ENCODE assay signal across 16 mouse cellular contexts in the genomic region with DNA sequence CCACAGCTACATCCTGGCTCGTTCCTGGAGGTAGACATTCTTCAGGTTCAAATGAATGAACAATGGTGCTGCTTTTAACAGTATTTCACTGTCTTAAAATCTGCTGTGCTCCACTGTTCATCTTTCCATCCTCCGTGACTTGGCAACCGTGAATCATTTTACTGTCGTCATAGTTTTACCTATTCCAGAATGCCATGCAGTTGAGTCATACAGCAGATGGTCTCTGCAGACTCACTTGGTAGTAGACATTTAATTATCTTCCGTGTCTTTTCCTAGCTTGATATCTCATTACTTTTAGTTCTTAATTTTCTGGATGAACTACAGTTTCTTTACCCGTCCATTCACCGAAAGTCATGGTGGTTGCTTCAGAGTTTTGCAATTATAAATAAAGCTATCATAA.
A peak's percentile ranks its signal among the peaks of the same experiment; 100 is the strongest.
DNase-seq lines count a peak whose midpoint lies in the region; ATAC-seq lines count a peak whose summit lies in the region.
"Had no signal": no experiment of that assay in that cellular context is flagged by ENCODE, and none has a peak within 500 bp of the region (broad histone marks: within the 10 kb centered on the region; RNA-seq: fewer than 3 reads in every experiment).

No protein-coding gene starts in this region.

- peak; percentile 57 for ATAC-seq in cerebellum, adult (ENCODE audit: insufficient number of reproducible peaks, low FRiP score, low TSS enrichment)
- ATAC-seq: forebrain, embryonic 16.5 days; hindbrain, postnatal 0 days; liver, postnatal 0 days had no signal

- DNase-seq in cerebellum, adult 9-11 months = no peak
- DNase-seq in layer of hippocampus, adult 11-12 months (ENCODE audit: low spot score) = peak; percentile 26
- DNase-seq in layer of hippocampus, postnatal 10 days (ENCODE audit: low spot score in 2 of 2) = no peak
- DNase-seq in brain, adult 2 months (ENCODE audit: low read depth, low spot score) = peak; percentile 95
- DNase-seq in left cerebral cortex, postnatal 25 days (ENCODE audit: low spot score in 2 of 2) = peak; percentile 47 to 90
- no peak for DNase-seq in urinary bladder, adult 2 months (ENCODE audit: low spot score)
- no peak for DNase-seq in kidney, postnatal 25 days
- DNase-seq: adrenal gland, adult 8-10 months; heart, postnatal 4 days; kidney, adult 8-10 months; liver, postnatal 0 days; lung, postnatal 36 days; thymus, postnatal 4 days had no signal

- intact Hi-C loops in left cerebral cortex, postnatal 25 days (cut with DNase I) = loop anchor here (1.0 to 2.0 kb wide), 2 partner anchors 31 to 119 kb away; no protein-coding TSS in a partner anchor

Comparison
In these comparisons a context has a peak if more than half of its experiments do, and no peak if none do; other contexts are left out.
1. DNase-seq: peak in layer of hippocampus, adult 11-12 months (single experiment), brain, adult 2 months (single experiment) and left cerebral cortex, postnatal 25 days (2 of 2); none in cerebellum, adult 9-11 months (single experiment), layer of hippocampus, postnatal 10 days (0 of 2), urinary bladder, adult 2 months (single experiment) and kidney, postnatal 25 days (0 of 2).